Mouse (Mus musculus) Muller cell, postnatal 12 days (primary cell): ENCODE results near the gene Ube2j1.

Experiments used
- DNase-seq: peaks from one replicate; pipeline ENCODE4 v3.0.0-alpha.2; 2015; ENCODE audit errors: inconsistent ontology term

Gene Ube2j1

GRCm38 (mm10) chr4:33070326-33070725, 39.1 kb downstream of the Ube2j1 start:
- DNase-seq: no peak

- no peak for DNase-seq
Observed at GRCm38 (mm10) chr4:33071337-33071736, 40.1 kb downstream of the Ube2j1 start.

- no peak for DNase-seq
Observed at GRCm38 (mm10) chr4:33072526-33073161, 41.4 kb downstream of the Ube2j1 start.

- no peak for DNase-seq
Observed at GRCm38 (mm10) chr4:33074406-33074805, 43.2 kb downstream of the Ube2j1 start.

GRCm38 (mm10) chr4:33074851-33075250, 43.6 kb downstream of the Ube2j1 start:
- DNase-seq: no peak

- peak; percentile 3 for DNase-seq
Observed at GRCm38 (mm10) chr4:33075776-33076524, 44.7 kb downstream of the Ube2j1 start.

GRCm38 (mm10) chr4:33077161-33077560, 45.9 kb downstream of the Ube2j1 start:
- DNase-seq: no peak

- DNase-seq: no peak
Observed at GRCm38 (mm10) chr4:33077724-33078123, 46.5 kb downstream of the Ube2j1 start.

- DNase-seq: no peak
Observed at GRCm38 (mm10) chr4:33078492-33078891, 47.3 kb downstream of the Ube2j1 start.

GRCm38 (mm10) chr4:33099118-33099694, 68.0 kb downstream of the Ube2j1 start:
- DNase-seq: no peak
